Mouse (Mus musculus) MEL (cell line): ENCODE data around the gene Aste1. TPM values are rescaled to one million over a fixed set of nuclear protein-coding genes. Genes with fewer than 3 reads are reported as not detected.

Experiments used
- polyA plus RNA-seq, 2 experiments: library from polyadenylated mRNA; stranded (reverse) in 1 of 2; unstranded in 1 of 2; fragments of >175 nt in 1 of 2; fragments of >200 nt in 1 of 2; gene quantifications; 2 replicates each; pipeline versions ENCODE4 v1.2.1 to v1.2.4; 2012; ENCODE audit warnings: low replicate concordance in 2 of 2, low read depth in 1 of 2; ENCODE audit not compliant: insufficient read length in 2 of 2, insufficient read depth in 1 of 2, missing spikeins in 1 of 2
- total RNA-seq: library from RNA; depleted of rRNA; stranded (reverse); fragments of 300-350 nt; gene quantifications from 2 replicates; pipeline ENCODE4 v1.2.3, GENCODE M21; 2012; rRNA removed

Aste1 gene
- total and polyA plus RNA-seq, 3 experiments = 11.9 to 14.2 TPM; not detected in 1

Other genes with a start within 250 kb of the Aste1 start
- gene Nek11, start 132 bp downstream of the Aste1 start, total RNA-seq = not detected in 2 replicates
- under 1 TPM in 1 of 2 experiments, not detected in 1; 0.03 TPM for gene Nek11, start 132 bp downstream of the Aste1 start, polyA plus RNA-seq
- 31.9 and 33.6 TPM in 2 replicates for gene Atp2c1, start 131.9 kb downstream of the Aste1 start, total RNA-seq
- gene Atp2c1, start 131.9 kb downstream of the Aste1 start, polyA plus RNA-seq = 10 to 100 TPM in 1 of 2 experiments, not detected in 1; 32.7 TPM
- 6.6 and 8.4 TPM in 2 replicates for gene Pik3r4, start 247.6 kb downstream of the Aste1 start, total RNA-seq
- 100 to 1,000 TPM in 1 of 2 experiments, 10 to 100 TPM in 1; 22.9 to 139 TPM for gene Pik3r4, start 247.6 kb downstream of the Aste1 start, polyA plus RNA-seq